Mouse (Mus musculus) thymus, adult 2 months (tissue): Measurements from ENCODE around the gene Ywhae.

Experiments
- CTCF ChIP-seq: fragments of 200-500 bp; IDR thresholded peaks from 2 replicates; pipeline ENCODE4 v1.5.1; 2012; ENCODE audit warnings: mild to moderate bottlenecking, control low read depth, low read length, moderate library complexity, borderline replicate concordance; ENCODE audit not compliant: control insufficient read depth, poor library complexity, insufficient read depth; ENCODE audit errors: extremely low read depth
- POLR2A ChIP-seq: fragments of 200-500 bp; IDR thresholded peaks from 2 replicates; pipeline ENCODE4 v1.6.1; 2012; ENCODE audit warnings: mild to moderate bottlenecking, low read length, control low read depth, moderate library complexity; ENCODE audit not compliant: control insufficient read depth, poor library complexity, insufficient read depth; ENCODE audit errors: extremely low read depth

- TF ChIP-seq POLR2A (no peak), CTCF (no peak)
Measured at GRCm38 (mm10) chr11:75716661-75717325, 15.9 kb upstream of the Ywhae start.
